Mouse (Mus musculus) embryo, embryonic 10 days (tissue): ENCODE measurements at regions not wholly inside any gene's neighbourhood (a gene's known extent, or its start where the extent isn't known, plus 50 kb on each side); places are given as distances from the start of the nearest gene placed in this dataset.
"Not testable (repeated sequence)": the region's sequence is repeated elsewhere in the genome, so short reads cannot be mapped to it uniquely, and the experiment has no call there.

Source experiments
- DNase-seq: peaks from one replicate; pipeline ENCODE4 v3.0.0-alpha.2; 2015; ENCODE audit warnings: low spot score

- DNase-seq, result no peak
These were observed 455.7 kb upstream of the Smim15 start for GRCm38 (mm10) chr13:107588399-107589002.

GRCm38 (mm10) chr13:107587678-107588077, 456.6 kb upstream of the Smim15 start:
- no peak for DNase-seq

- DNase-seq, result no peak
These were observed 458.3 kb upstream of the Smim15 start for GRCm38 (mm10) chr13:107585936-107586335.

GRCm38 (mm10) chr13:107585353-107585752, 458.9 kb upstream of the Smim15 start:
- no peak for DNase-seq

- no peak for DNase-seq
These were observed 465.3 kb upstream of the Smim15 start for GRCm38 (mm10) chr13:107578968-107579367.

GRCm38 (mm10) chr13:107577809-107578208, 466.4 kb upstream of the Smim15 start:
- DNase-seq, result no peak

GRCm38 (mm10) chr13:107577272-107577671, 467.0 kb upstream of the Smim15 start:
- DNase-seq, result no peak

- DNase-seq, result no peak
These were observed 467.5 kb upstream of the Smim15 start for GRCm38 (mm10) chr13:107576701-107577100.

- no peak for DNase-seq
These were observed 469.2 kb upstream of the Smim15 start for GRCm38 (mm10) chr13:107575025-107575424.

- DNase-seq, result no peak
These were observed 470.5 kb upstream of the Smim15 start for GRCm38 (mm10) chr13:107573499-107574355.

GRCm38 (mm10) chr13:107571539-107571938, 472.7 kb upstream of the Smim15 start:
- DNase-seq, result no peak

GRCm38 (mm10) chr13:107569477-107569876, 474.8 kb upstream of the Smim15 start:
- no peak for DNase-seq

- DNase-seq, result no peak
These were observed 475.5 kb upstream of the Smim15 start for GRCm38 (mm10) chr13:107568701-107569121.

- no peak for DNase-seq
These were observed 481.8 kb upstream of the Smim15 start for GRCm38 (mm10) chr13:107562463-107562862.

- DNase-seq, result no peak
These were observed 482.7 kb upstream of the Smim15 start for GRCm38 (mm10) chr13:107561529-107561928.

GRCm38 (mm10) chr13:107555958-107556357, 488.3 kb upstream of the Smim15 start:
- DNase-seq, result no peak

GRCm38 (mm10) chr13:107554091-107554490, 490.2 kb upstream of the Smim15 start:
- no peak for DNase-seq

GRCm38 (mm10) chr13:107552165-107552564, 492.1 kb upstream of the Smim15 start:
- DNase-seq, result no peak

GRCm38 (mm10) chr13:107549995-107550394, 494.3 kb upstream of the Smim15 start:
- not testable (repeated sequence) for DNase-seq

- no peak for DNase-seq
These were observed 497.2 kb upstream of the Smim15 start for GRCm38 (mm10) chr13:107547073-107547472.

- DNase-seq, result peak; percentile 22
These were observed 497.9 kb upstream of the Smim15 start for GRCm38 (mm10) chr13:107546181-107546900.

- peak; percentile 72 for DNase-seq
These were observed 502.7 kb upstream of the Smim15 start for GRCm38 (mm10) chr13:107541635-107541955.
